Mouse (Mus musculus) kidney, embryonic 16.5 days (tissue): ENCODE measurements at regions not wholly inside any gene's neighbourhood (a gene's known extent, or its start where the extent isn't known, plus 50 kb on each side); places are given as distances from the start of the nearest gene placed in this dataset.

Source experiments
- ATAC-seq: fragments of 200-750 bp; cut with Nextera tagmentation; 2 replicates; pipeline ENCODE4 v1.8.0; 2017; ENCODE audit warnings: moderate TSS enrichment; ENCODE audit not compliant: low FRiP score, low TSS enrichment
- H3K27ac ChIP-seq: fragments of 300-500 bp; sonication (generic); 2 replicates; pipeline ENCODE4 v1.5.1; 2014; ENCODE audit warnings: low read length
- H3K27me3 ChIP-seq: fragments of 300-500 bp; sonication (generic); 2 replicates; pipeline ENCODE4 v1.6.1; 2014; ENCODE audit warnings: low read length, control low read depth, mixed read lengths; ENCODE audit not compliant: insufficient read depth
- H3K36me3 ChIP-seq: fragments of 300-500 bp; sonication (generic); 2 replicates; pipeline ENCODE4 v1.6.1; 2014; ENCODE audit warnings: low read length, control low read depth, mixed read lengths; ENCODE audit not compliant: insufficient read depth
- H3K4me1 ChIP-seq: fragments of 300-500 bp; sonication (generic); 2 replicates; pipeline ENCODE4 v1.6.1; 2014; ENCODE audit warnings: low read length, control low read depth, mixed read lengths; ENCODE audit not compliant: insufficient read depth
- H3K4me2 ChIP-seq: fragments of 300-500 bp; sonication (generic); replicated peaks from 2 replicates; pipeline ENCODE4 v1.6.1; 2014; ENCODE audit warnings: low read depth, low read length
- H3K4me3 ChIP-seq: fragments of 300-500 bp; sonication (generic); 2 replicates; pipeline ENCODE4 v1.5.1; 2014; ENCODE audit warnings: mild to moderate bottlenecking, low read length
- H3K9ac ChIP-seq: fragments of 300-500 bp; sonication (generic); replicated peaks from 2 replicates; pipeline ENCODE4 v1.6.1; 2014; ENCODE audit warnings: low read length
- H3K9me3 ChIP-seq: fragments of 300-500 bp; sonication (generic); 2 replicates; pipeline ENCODE4 v1.6.1; 2016; ENCODE audit warnings: low read length, control low read depth
- WGBS: fragments of 180-500 bp; shearing (Covaris S2); extraction: QIAGEN DNeasy Blood & Tissue Kit; methylation state at CpG from one replicate; pipeline ENCODE4 v1.1.7; 2014; 5-methylcytosine and 5-hydroxymethylcytosine counted together

- H3K27me3 ChIP-seq = no peaks in the 10 kb centered on the region
- H3K4me1 ChIP-seq = 0 out of 2 replicates have a peak, but pooled peaks cover 3% of the 10 kb centered on the region
- no peaks in the 10 kb centered on the region for H3K9me3 ChIP-seq
- ATAC-seq = no peak
- 33% methylated on average over 5 of the region's 5 CpGs for WGBS
- H3K4me2 ChIP-seq = no peak overlapping the region
- no peaks in the 10 kb centered on the region for H3K36me3 ChIP-seq
- H3K27ac ChIP-seq = no peak overlapping the region
- no peak overlapping the region for H3K4me3 ChIP-seq
- H3K9ac ChIP-seq = no peak overlapping the region
These were observed 294.7 kb downstream of the Foxo1 start for GRCm38 (mm10) chr3:52562816-52563215.

DNA sequence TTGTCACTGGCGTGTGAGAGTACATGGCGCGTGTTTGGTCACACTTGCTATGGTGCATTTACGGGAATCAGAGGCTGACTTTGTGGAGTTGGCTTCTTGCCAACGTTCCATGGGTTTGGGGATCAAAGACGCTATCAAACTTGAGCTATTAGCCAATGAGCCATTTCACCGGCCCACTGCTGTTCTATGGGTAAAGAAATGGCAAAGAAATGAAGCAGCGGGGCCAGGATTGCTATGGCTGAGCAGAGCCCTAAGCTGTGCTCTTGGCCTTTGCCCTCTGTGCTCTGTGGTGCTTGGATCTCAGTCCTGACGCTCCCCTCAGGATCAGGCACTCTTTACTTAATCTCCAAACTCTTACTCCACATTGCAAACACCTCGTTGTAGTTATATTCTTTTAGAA lies 291.3 kb downstream of the Foxo1 start:
- no peaks in the 10 kb centered on the region for H3K36me3 ChIP-seq
- H3K4me2 ChIP-seq = no peak overlapping the region
- H3K4me3 ChIP-seq = no peak overlapping the region
- H3K27me3 ChIP-seq = no peaks in the 10 kb centered on the region
- no peak overlapping the region for H3K9ac ChIP-seq
- no peak; the same call in 1 of the 2 replicates for ATAC-seq
- H3K9me3 ChIP-seq = no peaks in the 10 kb centered on the region
- whole genome bisulfite sequencing = 62% methylated on average over 10 of the region's 10 CpGs
- H3K27ac ChIP-seq = no peak overlapping the region
- 0 out of 2 replicates have a peak, but pooled peaks cover 3% of the 10 kb centered on the region for H3K4me1 ChIP-seq

- no peak overlapping the region for H3K9ac ChIP-seq
- H3K9me3 ChIP-seq = no peaks in the 10 kb centered on the region
- H3K4me2 ChIP-seq = no peak overlapping the region
- no peak for ATAC-seq
- H3K27me3 ChIP-seq = no peaks in the 10 kb centered on the region
- 51% methylated on average over 6 of the region's 6 CpGs for WGBS
- H3K36me3 ChIP-seq = no peaks in the 10 kb centered on the region
- H3K27ac ChIP-seq = no peak overlapping the region
- 0 out of 2 replicates have a peak, but pooled peaks cover 3% of the 10 kb centered on the region for H3K4me1 ChIP-seq
- no peak overlapping the region for H3K4me3 ChIP-seq
These were observed 290.6 kb downstream of the Foxo1 start for GRCm38 (mm10) chr3:52558765-52559164.

GRCm38 (mm10) chr3:52557296-52557695 lies 289.2 kb downstream of the Foxo1 start:
- no peaks in the 10 kb centered on the region for H3K27me3 ChIP-seq
- H3K27ac ChIP-seq = no peak overlapping the region
- H3K4me1 ChIP-seq = 0 out of 2 replicates have a peak, but pooled peaks cover 3% of the 10 kb centered on the region
- no peaks in the 10 kb centered on the region for H3K9me3 ChIP-seq
- H3K36me3 ChIP-seq = no peaks in the 10 kb centered on the region
- no peak for ATAC-seq
- no peak overlapping the region for H3K4me3 ChIP-seq
- H3K4me2 ChIP-seq = no peak overlapping the region
- 80% methylated on average over 4 of the region's 4 CpGs for WGBS
- H3K9ac ChIP-seq = no peak overlapping the region

DNA sequence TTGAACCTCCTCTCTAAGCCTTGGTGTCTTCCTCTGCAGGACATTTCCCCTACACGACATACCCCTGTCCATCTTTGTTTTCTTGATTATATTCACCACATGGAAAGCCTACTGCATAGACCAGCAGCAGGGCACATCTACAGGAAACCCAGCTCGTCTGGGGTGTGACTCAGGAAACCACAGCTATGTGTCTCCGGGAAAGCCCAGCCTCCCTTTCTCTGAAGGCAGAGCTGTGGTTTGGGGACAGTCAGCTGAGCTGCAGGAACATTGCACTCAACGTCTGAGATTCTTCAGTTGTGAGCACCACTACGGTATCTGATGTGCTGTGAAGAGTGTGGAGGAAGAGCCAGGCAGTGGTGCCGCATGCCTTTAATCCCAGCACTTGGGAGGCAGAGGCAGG lies 286.9 kb downstream of the Foxo1 start:
- no peak overlapping the region for H3K27ac ChIP-seq
- 0 out of 2 replicates have a peak, but pooled peaks cover 3% of the 10 kb centered on the region for H3K4me1 ChIP-seq
- H3K27me3 ChIP-seq = no peaks in the 10 kb centered on the region
- H3K9ac ChIP-seq = no peak overlapping the region
- ATAC-seq = no peak
- no peak overlapping the region for H3K4me2 ChIP-seq
- 71% methylated on average over 6 of the region's 6 CpGs for WGBS
- H3K9me3 ChIP-seq = no peaks in the 10 kb centered on the region
- H3K4me3 ChIP-seq = no peak overlapping the region
- H3K36me3 ChIP-seq = no peaks in the 10 kb centered on the region

- Histone ChIP-seq H3K27me3 (no peaks in the 10 kb centered on the region), H3K4me2 (no peak overlapping the region), H3K36me3 (no peaks in the 10 kb centered on the region), H3K27ac (no peak overlapping the region), H3K4me3 (no peak overlapping the region), H3K9me3 (no peaks in the 10 kb centered on the region), H3K9ac (no peak overlapping the region), H3K4me1 (0 out of 2 replicates have a peak, but pooled peaks cover 2% of the 10 kb centered on the region)
- ATAC-seq = no peak
- WGBS = 81% methylated on average over 1 of the region's 1 CpGs
These were observed 286.4 kb downstream of the Foxo1 start for GRCm38 (mm10) chr3:52554490-52554889.

DNA sequence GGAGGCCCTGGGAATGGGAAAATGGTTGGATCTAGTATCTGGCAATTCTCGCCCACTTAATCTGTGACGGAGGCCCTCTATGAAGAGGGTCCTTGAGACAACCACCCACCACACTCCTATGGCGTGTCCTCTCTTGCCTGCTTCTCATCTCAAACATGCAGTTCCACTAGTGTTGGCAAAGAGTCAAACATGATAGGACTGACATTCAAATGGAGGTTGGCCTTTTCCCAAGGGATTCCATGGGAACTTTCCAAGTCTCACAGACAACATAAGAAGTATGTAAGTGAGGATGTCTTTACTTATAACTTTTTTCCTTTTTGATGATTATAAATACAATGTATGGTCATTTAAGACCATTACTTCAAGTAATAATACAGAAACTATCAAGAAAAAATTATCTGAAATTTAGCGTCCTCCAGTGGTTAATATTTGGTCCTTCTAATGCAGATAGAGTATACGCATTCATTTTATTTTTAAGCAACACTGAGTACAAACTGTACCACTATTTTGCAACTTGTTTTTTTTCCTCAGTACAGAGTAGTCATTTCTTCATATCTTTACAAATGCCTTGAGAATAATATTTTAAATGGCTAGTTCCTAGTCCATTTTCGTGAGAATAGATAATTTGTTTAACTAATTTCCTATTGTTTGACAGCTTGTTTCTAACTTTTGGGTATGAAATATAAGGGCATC lies 280.2 kb downstream of the Foxo1 start:
- Histone ChIP-seq H3K27me3 (no peaks in the 10 kb centered on the region), H3K27ac (no peak overlapping the region), H3K4me1 (no peaks in the 10 kb centered on the region), H3K36me3 (no peaks in the 10 kb centered on the region), H3K9ac (no peak overlapping the region), H3K4me3 (no peak overlapping the region), H3K4me2 (no peak overlapping the region), H3K9me3 (no peaks in the 10 kb centered on the region)
- no peak for ATAC-seq
- WGBS = 87% methylated on average over 6 of the region's 6 CpGs

DNA sequence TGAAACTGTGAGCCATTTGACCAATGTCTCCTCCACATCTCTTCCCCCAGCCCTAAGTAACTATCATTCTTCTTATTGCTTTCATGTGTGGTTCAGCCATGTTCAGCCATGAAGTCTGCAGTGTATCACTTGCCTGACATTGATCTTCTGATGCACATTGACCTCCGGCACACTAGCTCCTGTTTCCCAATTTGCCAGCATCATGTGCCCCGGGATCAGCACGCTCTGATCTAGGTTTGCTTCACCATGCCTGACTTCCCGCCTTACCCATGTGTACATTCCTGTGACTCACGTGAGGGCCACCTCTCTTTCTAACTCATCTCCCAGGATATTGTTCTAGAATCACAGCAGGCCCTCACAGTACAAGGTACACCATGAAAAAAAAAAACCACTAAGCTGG lies 277.9 kb downstream of the Foxo1 start:
- Histone ChIP-seq H3K27me3 (no peaks in the 10 kb centered on the region), H3K36me3 (no peaks in the 10 kb centered on the region), H3K4me3 (no peak overlapping the region), H3K27ac (no peak overlapping the region), H3K4me1 (peaks cover 14% of the 10 kb centered on the region; the same call in 1 of the 2 replicates), H3K9ac (no peak overlapping the region), H3K4me2 (no peak overlapping the region), H3K9me3 (no peaks in the 10 kb centered on the region)
- ATAC-seq = no peak
- WGBS = 93% methylated on average over 5 of the region's 5 CpGs

GRCm38 (mm10) chr3:52543006-52543405 lies 274.9 kb downstream of the Foxo1 start:
- Histone ChIP-seq H3K9ac (no peak overlapping the region), H3K36me3 (no peaks in the 10 kb centered on the region), H3K9me3 (no peaks in the 10 kb centered on the region), H3K27me3 (no peaks in the 10 kb centered on the region), H3K27ac (no peak overlapping the region), H3K4me3 (no peak overlapping the region), H3K4me1 (peaks cover 21% of the 10 kb centered on the region), H3K4me2 (no peak overlapping the region)
- ATAC-seq = no peak
- WGBS = 63% methylated on average over 6 of the region's 6 CpGs

GRCm38 (mm10) chr3:52540862-52541380 lies 272.8 kb downstream of the Foxo1 start:
- no peak for ATAC-seq
- WGBS = 46% methylated on average over 9 of the region's 9 CpGs
- H3K27me3 ChIP-seq = no peaks in the 10 kb centered on the region
- no peaks in the 10 kb centered on the region for H3K36me3 ChIP-seq
- H3K4me2 ChIP-seq = no peak overlapping the region
- no peak overlapping the region for H3K27ac ChIP-seq
- no peaks in the 10 kb centered on the region for H3K9me3 ChIP-seq
- peaks cover 21% of the 10 kb centered on the region for H3K4me1 ChIP-seq
- H3K4me3 ChIP-seq = no peak overlapping the region
- H3K9ac ChIP-seq = no peak overlapping the region
